Mouse (Mus musculus): ENCODE measurements around the gene Tmem120b.

DNA sequence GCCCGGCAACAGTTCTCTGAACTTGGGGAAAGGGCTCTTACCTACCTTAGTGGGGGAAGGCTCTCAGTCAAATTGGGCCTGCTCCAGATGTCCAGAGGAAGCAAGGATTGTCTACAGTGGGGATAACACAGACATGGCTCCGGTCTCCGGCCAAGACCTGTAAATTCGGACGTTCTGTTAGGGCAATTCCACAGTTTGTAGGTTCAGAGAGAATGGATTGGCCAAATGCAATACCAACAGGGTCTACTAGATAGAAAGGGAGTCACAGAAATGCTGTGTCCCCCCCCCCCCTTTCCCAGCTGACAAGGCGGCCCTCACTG lies 69.7 kb downstream of the Tmem120b start:
- TF ChIP-seq CTCF (IDR thresholded peaks at IDR 0.05) (no peak), EP300 (IDR thresholded peaks at IDR 0.05) (no peak; the same call in 1 of the 2 replicates)

Measured in lung, postnatal 0 days (tissue).